Mouse (Mus musculus) retina, postnatal 1 day (tissue): Measurements from ENCODE around the gene Ddx5.
"Not testable (repeated sequence)": the region's sequence is repeated elsewhere in the genome, so short reads cannot be mapped to it uniquely, and the experiment has no call there.

Experiments used
- DNase-seq: peaks from one replicate; pipeline ENCODE4 v3.0.0-alpha.2; 2012

Gene Ddx5

GRCm38 (mm10) chr11:106788775-106789459, at the start of gene Ddx5, which contains the start of gene Cep95:
Gene Ddx5 (minus strand): TSS chr11:106789185.
Gene Cep95 (plus strand): TSS chr11:106789252.
- DNase-seq, result peak; percentile 99

- DNase-seq, result no peak
Observed at GRCm38 (mm10) chr11:106828079-106828478, 39.1 kb upstream of the Ddx5 start.

- DNase-seq, result no peak
Observed at GRCm38 (mm10) chr11:106824403-106824802, 35.4 kb upstream of the Ddx5 start.

- no peak for DNase-seq
Observed at GRCm38 (mm10) chr11:106823741-106824140, 34.8 kb upstream of the Ddx5 start.

- DNase-seq, result peak; percentile 42
Observed at GRCm38 (mm10) chr11:106822911-106823310, 33.9 kb upstream of the Ddx5 start.

GRCm38 (mm10) chr11:106822491-106822890, 33.5 kb upstream of the Ddx5 start:
- no peak for DNase-seq

GRCm38 (mm10) chr11:106821397-106821796, 32.4 kb upstream of the Ddx5 start:
- no peak for DNase-seq

- no peak for DNase-seq
Observed at GRCm38 (mm10) chr11:106820972-106821371, 32.0 kb upstream of the Ddx5 start.

- DNase-seq, result peak; percentile 62
Observed at GRCm38 (mm10) chr11:106820252-106820651, 31.3 kb upstream of the Ddx5 start.

GRCm38 (mm10) chr11:106819595-106819994, 30.6 kb upstream of the Ddx5 start:
- DNase-seq, result no peak

GRCm38 (mm10) chr11:106818341-106818740, 29.4 kb upstream of the Ddx5 start:
- peak; percentile 71 for DNase-seq

- peak; percentile 31 for DNase-seq
Observed at GRCm38 (mm10) chr11:106817808-106818207, 28.8 kb upstream of the Ddx5 start.

- DNase-seq, result no peak
Observed at GRCm38 (mm10) chr11:106817156-106817555, 28.2 kb upstream of the Ddx5 start.

GRCm38 (mm10) chr11:106816316-106816715, 27.3 kb upstream of the Ddx5 start:
- DNase-seq, result no peak

GRCm38 (mm10) chr11:106815761-106816160, 26.8 kb upstream of the Ddx5 start:
- DNase-seq, result no peak

- no peak for DNase-seq
Observed at GRCm38 (mm10) chr11:106815331-106815730, 26.3 kb upstream of the Ddx5 start.

- no peak for DNase-seq
Observed at GRCm38 (mm10) chr11:106814601-106815320, 25.8 kb upstream of the Ddx5 start.

GRCm38 (mm10) chr11:106812410-106813136, 23.6 kb upstream of the Ddx5 start:
- no peak for DNase-seq

GRCm38 (mm10) chr11:106807442-106807841, 18.5 kb upstream of the Ddx5 start:
- not testable (repeated sequence) for DNase-seq

- DNase-seq, result no peak
Observed at GRCm38 (mm10) chr11:106802069-106802627, 13.2 kb upstream of the Ddx5 start.

GRCm38 (mm10) chr11:106795679-106796078, 6.7 kb upstream of the Ddx5 start:
- DNase-seq, result no peak

GRCm38 (mm10) chr11:106793846-106794245, 4.9 kb upstream of the Ddx5 start:
- DNase-seq, result no peak

GRCm38 (mm10) chr11:106789649-106790048, 664 bp upstream of the Ddx5 start:
- peak; percentile 56 for DNase-seq
